Mouse (Mus musculus) G1E (cell line): Measurements from ENCODE around the gene Gm45808. TPM values are rescaled to one million over a fixed set of nuclear protein-coding genes. Genes with fewer than 3 reads are reported as not detected.

Experiments
- ATAC-seq: 2 replicates; pipeline ENCODE4 v1.8.0; 2016; ENCODE audit warnings: mild to moderate bottlenecking; ENCODE audit not compliant: insufficient number of reproducible peaks, poor library complexity, low FRiP score, severe bottlenecking; ENCODE audit errors: extremely low read depth
- DNase-seq: peaks from one replicate; pipeline ENCODE4 v3.0.0; 2012; ENCODE audit warnings: low spot score
- H3K27me3 ChIP-seq: 2 replicates; pipeline ENCODE4 v1.6.1; 2012; ENCODE audit warnings: mild to moderate bottlenecking, low read length, inconsistent platforms; ENCODE audit not compliant: insufficient read depth
- H3K36me3 ChIP-seq: replicated peaks from 2 replicates; pipeline ENCODE3; 2012; ENCODE audit warnings: mild to moderate bottlenecking, inconsistent platforms
- H3K4me1 ChIP-seq: 2 replicates; pipeline ENCODE4 v1.6.1; 2012; ENCODE audit warnings: low read depth, low read length, inconsistent platforms, mixed read lengths; ENCODE audit not compliant: insufficient read depth
- H3K4me3 ChIP-seq: 2 replicates; pipeline ENCODE4 v1.5.1; 2012; ENCODE audit warnings: low read depth, mild to moderate bottlenecking, inconsistent platforms, low read length, moderate library complexity, mixed read lengths
- H3K9me3 ChIP-seq: replicated peaks from 2 replicates; pipeline ENCODE4 v1.6.1; 2012; ENCODE audit warnings: inconsistent platforms
- CTCF ChIP-seq: IDR thresholded peaks from 2 replicates; pipeline ENCODE4 v1.5.1; 2012; ENCODE audit warnings: low read depth, low read length, inconsistent platforms, mixed read lengths
- GATA1 ChIP-seq: IDR thresholded peaks from 2 replicates; pipeline ENCODE4 v1.6.1; 2012; ENCODE audit warnings: borderline replicate concordance, low read length, inconsistent platforms, mixed read lengths
- GATA2 ChIP-seq: IDR thresholded peaks from 2 replicates; pipeline ENCODE4 v1.6.1; 2012; ENCODE audit warnings: low read depth, low read length, inconsistent platforms, borderline replicate concordance
- POLR2AphosphoS5 ChIP-seq: IDR thresholded peaks from 2 replicates; pipeline ENCODE4 v1.6.1; 2012; ENCODE audit warnings: low read depth, low read length, inconsistent platforms; ENCODE audit not compliant: insufficient replicate concordance
- TAL1 ChIP-seq: conservative IDR thresholded peaks from 2 replicates; pipeline ENCODE4 v1.6.1; 2012; ENCODE audit warnings: low read depth, low read length, inconsistent platforms, mixed read lengths
- polyA plus RNA-seq: library from polyadenylated mRNA; stranded (reverse); fragments of >175 nt; gene quantifications from 2 replicates; pipeline ENCODE4 v1.2.3, GENCODE M21; 2012
- total RNA-seq, 2 experiments: library from RNA; stranded (forward) in 1 of 2; stranded (reverse) in 1 of 2; fragments of 200-1000 nt in 1 of 2; fragments of >200 nt in 1 of 2; fragmentation: Nextera tagmentation in 1 of 2; gene quantifications; 2 replicates each; pipeline ENCODE4 v1.2.3; 2014 to 2017

Gm45808 gene
- total and polyA plus RNA-seq, 3 experiments, result not detected

DNA sequence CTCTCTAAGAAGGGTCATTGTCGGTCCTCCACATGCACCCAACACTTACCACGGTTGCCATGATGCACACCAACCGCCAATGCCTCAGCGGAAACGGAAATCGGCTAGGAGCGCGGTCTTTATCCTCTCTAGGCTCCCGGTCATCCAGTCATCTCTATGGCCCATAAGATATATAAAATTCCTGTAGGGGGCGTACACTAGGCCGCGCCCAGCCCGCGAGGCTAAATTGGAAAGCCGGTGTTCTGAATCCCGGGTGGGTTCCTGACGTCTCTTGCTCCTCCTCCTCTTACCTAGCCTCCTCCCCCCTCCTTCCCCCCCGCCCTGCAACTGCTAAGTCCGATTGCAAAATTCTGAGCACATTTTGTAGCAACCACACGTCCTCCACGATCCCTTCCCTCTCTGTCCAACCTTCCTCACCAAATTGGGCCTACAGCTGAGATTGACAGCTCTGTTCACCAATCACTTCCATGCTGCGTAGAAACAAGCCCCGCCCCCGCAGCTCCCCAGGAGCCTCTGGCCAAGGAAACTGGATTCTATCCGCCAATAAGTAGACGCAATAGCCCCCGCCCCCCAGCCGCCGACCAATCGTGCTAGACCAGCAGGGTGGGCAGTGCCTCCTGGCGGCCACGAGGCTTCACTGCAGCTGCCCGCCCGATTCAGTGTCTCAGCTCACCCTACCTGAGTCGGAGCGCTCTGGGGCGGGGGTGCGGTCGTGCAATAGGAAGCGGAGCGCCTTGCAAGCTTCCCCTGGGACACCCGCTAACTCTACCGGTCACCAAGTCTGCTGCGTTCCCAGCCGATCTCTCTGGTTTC, 52.2 kb downstream of the Gm45808 start, which contains the start of gene Gys1:
Gys1 (plus strand) TSS at position 642 of the 813 bp plus-strand sequence.
- Histone ChIP-seq H3K36me3 (peaks cover 72% of the 10 kb centered on the region), H3K4me1 (peaks cover 77% of the 10 kb centered on the region), H3K27me3 (no peaks in the 10 kb centered on the region), H3K4me3 (peak within 1 kb of the TSS; percentile 73), H3K9me3 (no peaks in the 10 kb centered on the region)
- TF ChIP-seq CTCF (peak; percentile 87), POLR2AphosphoS5 (no peak)
- DNase-seq (peak; percentile 95), ATAC-seq (peak; percentile 93)

DNA sequence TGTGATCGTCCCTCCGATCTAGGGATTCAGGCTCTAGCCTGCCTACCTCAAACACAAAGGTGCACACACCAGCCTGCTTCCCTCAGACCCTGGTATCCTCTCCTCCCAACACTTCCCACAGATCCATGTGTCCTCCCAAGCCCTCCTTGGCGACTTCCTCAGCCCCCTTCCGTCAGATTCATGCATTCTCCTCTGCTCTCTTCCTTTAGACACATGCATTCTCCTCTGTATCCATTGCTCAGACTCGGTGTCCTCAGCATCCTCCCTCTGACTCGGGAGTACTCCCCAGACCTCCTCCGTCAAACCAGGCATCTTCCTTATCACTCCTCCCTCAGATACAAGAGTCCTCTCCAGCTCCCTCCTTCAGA, 52.8 kb downstream of the Gm45808 start:
- Histone ChIP-seq H3K27me3 (no peaks in the 10 kb centered on the region), H3K36me3 (peaks cover 74% of the 10 kb centered on the region), H3K4me1 (peaks cover 81% of the 10 kb centered on the region), H3K4me3 (peak overlapping the region; percentile 73), H3K9me3 (no peaks in the 10 kb centered on the region)
- TF ChIP-seq GATA1, result no peak
- TF ChIP-seq TAL1, result no peak
- no peak for TF ChIP-seq GATA2
- TF ChIP-seq CTCF, result no peak
- no peak for DNase-seq
- ATAC-seq, result no peak

DNA sequence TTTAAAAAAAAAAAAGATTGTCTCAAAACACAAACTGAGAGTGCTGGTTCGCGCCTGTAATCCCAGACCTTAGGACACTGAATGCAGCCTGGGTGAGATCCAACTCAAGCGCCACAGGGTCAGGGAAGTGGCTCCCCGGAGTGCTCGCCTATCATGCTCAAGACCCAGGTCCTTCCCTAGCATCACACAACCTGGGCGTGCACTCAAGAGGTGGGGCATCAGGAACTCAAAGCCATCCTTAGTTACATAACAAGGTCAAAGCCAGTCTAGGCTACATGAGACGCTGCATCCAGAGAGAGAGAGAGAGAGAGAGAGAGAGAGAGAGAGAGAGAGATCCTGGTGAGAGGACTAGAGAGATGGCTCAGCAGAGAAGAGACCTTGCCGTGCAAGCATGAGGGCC, 60.1 kb downstream of the Gm45808 start:
- no peaks in the 10 kb centered on the region for H3K27me3 ChIP-seq
- no peak overlapping the region for H3K4me3 ChIP-seq
- DNase-seq (no peak), ATAC-seq (no peak)
- peaks cover 57% of the 10 kb centered on the region for H3K4me1 ChIP-seq
- H3K36me3 ChIP-seq, result peaks cover 99% of the 10 kb centered on the region
- TF ChIP-seq POLR2AphosphoS5 (no peak), CTCF (no peak), GATA1 (no peak), TAL1 (no peak), GATA2 (no peak)
- H3K9me3 ChIP-seq, result no peaks in the 10 kb centered on the region

DNA sequence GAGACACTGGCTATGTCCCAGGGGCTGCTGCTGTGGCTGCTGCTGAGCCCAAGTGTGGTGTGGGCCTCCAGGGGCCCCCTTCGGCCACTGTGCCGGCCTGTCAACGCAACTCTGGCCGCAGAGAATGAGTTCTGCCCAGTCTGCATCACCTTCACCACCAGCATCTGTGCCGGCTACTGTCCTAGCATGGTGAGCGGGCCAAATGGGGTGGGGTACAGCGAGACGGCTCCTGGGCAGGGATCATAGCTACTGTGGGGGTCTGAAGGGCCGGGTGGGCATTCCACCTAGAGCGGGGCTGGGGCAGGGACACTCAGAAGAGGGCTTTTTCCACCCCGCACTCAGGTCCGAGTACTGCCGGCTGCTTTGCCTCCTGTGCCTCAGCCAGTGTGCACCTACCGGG, 65.4 kb downstream of the Gm45808 start:
- no peaks in the 10 kb centered on the region for H3K9me3 ChIP-seq
- no peak for DNase-seq
- TF ChIP-seq GATA1 (no peak), GATA2 (no peak), TAL1 (no peak), CTCF (no peak), POLR2AphosphoS5 (no peak)
- no peak overlapping the region for H3K4me3 ChIP-seq
- H3K36me3 ChIP-seq, result peaks cover 69% of the 10 kb centered on the region
- peaks cover 36% of the 10 kb centered on the region for H3K4me1 ChIP-seq
- peaks cover 23% of the 10 kb centered on the region for H3K27me3 ChIP-seq
- no peak for ATAC-seq

DNA sequence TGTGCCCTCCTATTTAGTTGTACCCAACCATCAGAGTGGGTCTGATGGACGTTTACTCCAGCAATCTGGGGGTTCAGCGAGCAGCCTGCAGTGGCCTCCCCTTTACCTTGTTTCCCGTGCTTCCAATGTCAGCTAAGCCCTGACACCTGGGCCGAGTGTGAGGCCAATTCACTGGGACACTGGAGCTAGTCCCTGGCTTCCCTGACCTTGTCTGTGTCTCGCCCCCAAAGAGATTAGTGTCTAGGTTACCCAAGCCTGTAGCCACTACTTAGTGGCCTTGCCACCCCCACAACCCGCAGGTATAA, 66.0 kb downstream of the Gm45808 start, which contains the start of gene Lhb:
Lhb (plus strand) TSS at position 206 of the 305 bp plus-strand sequence.
- Histone ChIP-seq H3K9me3 (no peaks in the 10 kb centered on the region), H3K4me3 (no peak within 1 kb of the TSS), H3K36me3 (peaks cover 63% of the 10 kb centered on the region), H3K27me3 (peaks cover 29% of the 10 kb centered on the region), H3K4me1 (peaks cover 40% of the 10 kb centered on the region)
- TF ChIP-seq CTCF (no peak), POLR2AphosphoS5 (no peak), GATA2 (no peak), TAL1 (no peak), GATA1 (no peak)
- DNase-seq (no peak), ATAC-seq (no peak)

DNA sequence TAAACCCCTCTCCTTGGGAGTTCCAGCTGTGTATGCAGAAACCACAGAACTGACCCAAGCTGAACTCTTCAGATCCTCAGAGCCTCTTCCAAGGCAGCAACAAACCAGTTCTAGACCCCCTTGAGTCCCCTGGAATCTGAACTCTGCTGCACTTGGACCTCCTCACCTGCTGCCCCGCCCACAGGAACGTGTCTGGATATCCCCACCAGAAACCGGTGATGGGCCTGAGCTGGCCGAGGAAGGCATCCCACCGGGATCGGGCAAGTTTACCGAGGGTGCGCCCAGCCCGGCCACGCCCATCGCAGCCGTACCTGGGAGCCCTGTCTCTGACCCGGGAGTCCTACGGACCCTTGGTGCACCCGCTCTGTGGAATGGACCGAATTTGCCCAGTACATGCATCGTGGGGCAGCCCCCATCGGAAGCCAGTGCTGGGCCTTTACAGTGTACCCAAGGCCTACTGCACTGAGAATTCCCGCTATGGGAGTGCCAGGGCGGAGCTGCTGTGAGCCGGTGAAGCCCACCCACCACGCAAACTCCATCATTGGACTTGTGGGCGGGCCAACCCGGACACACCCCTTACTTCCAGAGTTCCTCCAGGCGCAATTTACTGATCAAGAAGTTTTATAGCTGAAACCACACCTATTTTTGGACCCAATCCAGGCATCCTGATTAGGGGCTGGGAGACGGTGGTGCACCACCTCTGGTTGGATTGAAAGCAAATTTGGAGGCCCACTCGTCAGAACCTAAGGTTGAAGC, 66.6 kb downstream of the Gm45808 start:
- TF ChIP-seq TAL1 (no peak), GATA1 (no peak), CTCF (no peak), POLR2AphosphoS5 (peak; percentile 23; the same call in 1 of the 2 replicates), GATA2 (no peak)
- H3K27me3 ChIP-seq, result peaks cover 35% of the 10 kb centered on the region

More for the DNA sequence above, 66.6 kb downstream of the Gm45808 start:
- H3K36me3 ChIP-seq, result peaks cover 58% of the 10 kb centered on the region
- H3K4me3 ChIP-seq, result no peak overlapping the region
- no peak for DNase-seq
- ATAC-seq, result no peak
- no peaks in the 10 kb centered on the region for H3K9me3 ChIP-seq
- H3K4me1 ChIP-seq, result peaks cover 44% of the 10 kb centered on the region
